Mouse (Mus musculus) liver, embryonic 14.5 days (tissue): ENCODE measurements around the gene Hivep2.

Source experiments
- CTCF ChIP-seq: IDR thresholded peaks from 2 replicates; pipeline ENCODE4 v1.5.1; 2016; ENCODE audit warnings: antibody characterized with exemption, low read depth, control low read depth
- EP300 ChIP-seq: IDR thresholded peaks from 2 replicates; pipeline ENCODE4 v1.6.1; 2016; ENCODE audit warnings: antibody characterized with exemption, low read depth

DNA sequence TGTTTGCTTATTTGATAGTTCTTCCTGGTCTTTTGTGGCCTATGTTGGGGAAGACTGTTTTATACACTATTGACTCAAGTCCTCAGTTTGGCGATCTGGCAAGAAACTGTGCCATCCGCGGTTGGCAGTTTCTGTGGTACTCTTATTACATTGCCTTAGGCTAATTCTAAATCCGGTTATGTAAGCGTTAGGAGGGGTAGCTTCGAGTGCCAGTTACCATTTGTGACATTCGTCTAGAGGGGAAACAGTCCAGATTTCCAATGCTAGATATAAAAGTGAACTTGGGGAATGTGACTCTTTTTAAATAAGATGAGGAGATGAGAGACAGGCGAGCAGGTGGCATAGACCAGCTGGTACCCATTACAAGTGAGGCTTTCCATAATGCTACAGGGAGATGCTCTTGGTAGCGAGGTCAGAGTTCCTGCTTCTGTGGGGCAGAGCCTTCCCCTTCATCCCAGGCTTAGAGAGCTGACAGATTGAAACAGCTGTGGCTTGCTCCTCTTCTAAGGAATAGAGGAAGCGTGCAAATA is 83.1 kb downstream of the Hivep2 start:
- TF ChIP-seq CTCF (no peak), EP300 (no peak)
